Mouse (Mus musculus): ENCODE measurements around the gene Foxb2. TPM values are rescaled to one million over a fixed set of nuclear protein-coding genes. Genes with fewer than 3 reads are reported as not detected.

The Foxb2 gene
- total RNA-seq (2023): not detected

DNA sequence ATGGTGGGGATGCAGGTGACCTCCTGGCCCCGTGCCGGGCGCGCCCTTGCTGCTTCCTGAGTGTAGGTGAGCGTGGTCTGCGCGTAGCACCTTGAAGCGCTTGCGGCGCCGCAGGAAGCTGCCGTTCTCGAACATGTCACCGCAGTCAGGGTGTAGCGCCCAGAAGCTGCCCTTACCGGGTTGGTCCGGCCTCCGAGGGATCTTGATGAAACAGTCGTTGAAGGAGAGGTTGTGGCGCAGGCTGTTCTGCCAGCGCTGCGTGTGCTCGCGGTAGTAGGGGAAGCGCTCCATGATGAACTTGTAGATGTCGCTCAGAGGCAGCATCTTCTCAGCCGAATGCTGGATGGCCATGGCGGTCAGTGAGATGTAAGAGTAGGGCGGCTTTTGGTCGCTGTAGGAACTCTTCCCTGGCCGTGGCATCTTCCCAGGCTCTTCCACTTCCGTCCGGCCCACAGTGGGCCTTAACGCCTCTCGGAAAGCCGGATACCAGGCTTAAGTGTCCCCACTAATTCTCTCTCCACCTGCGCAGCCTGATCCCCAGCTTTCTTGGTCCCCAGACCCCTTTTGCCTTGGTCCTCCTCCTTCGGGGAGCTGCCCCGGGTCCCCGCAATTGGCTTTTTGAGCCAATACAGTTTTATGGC lies at the start of gene Foxb2:
Gene Foxb2 (minus strand): TSS at position 585 of the 641 bp plus-strand sequence.

Other genes starting within 250 kb of the Foxb2 start
- gene Vps13a, start 92.9 kb downstream of the Foxb2 start, total RNA-seq (2023): 89.5 TPM
- not detected for gene Prune2, start 82.3 kb upstream of the Foxb2 start, total RNA-seq (2023)

Measured in CD8-positive naive resting alpha-beta T cell, adult 57 days (primary cell).